Mouse (Mus musculus) liver, embryonic 15.5 days (tissue): ENCODE results near the gene Mrtfa. TPM values are rescaled to one million over a fixed set of nuclear protein-coding genes. Genes with fewer than 3 reads are reported as not detected.

Experiments
- ATAC-seq: fragments of 200-750 bp; cut with Nextera tagmentation; 2 replicates; pipeline ENCODE4 v1.8.0; 2017; ENCODE audit warnings: moderate number of reproducible peaks, mild to moderate bottlenecking, moderate library complexity; ENCODE audit not compliant: insufficient read depth
- H3K27ac ChIP-seq: fragments of 300-500 bp; sonication (generic); replicated peaks from 2 replicates; pipeline ENCODE4 v1.5.1; 2015; ENCODE audit warnings: mild to moderate bottlenecking, inconsistent platforms
- H3K27me3 ChIP-seq: fragments of 300-500 bp; sonication (generic); 2 replicates; pipeline ENCODE4 v1.6.1; 2015; ENCODE audit warnings: mild to moderate bottlenecking, inconsistent platforms
- H3K36me3 ChIP-seq: fragments of 300-500 bp; sonication (generic); replicated peaks from 2 replicates; pipeline ENCODE4 v1.6.1; 2015; ENCODE audit warnings: moderate library complexity, mild to moderate bottlenecking, inconsistent platforms
- H3K4me1 ChIP-seq: fragments of 300-500 bp; sonication (generic); replicated peaks from 2 replicates; pipeline ENCODE4 v1.6.1; 2015; ENCODE audit warnings: inconsistent platforms
- H3K4me2 ChIP-seq: fragments of 300-500 bp; sonication (generic); 2 replicates; pipeline ENCODE4 v1.6.1; 2015; ENCODE audit warnings: moderate library complexity, mild to moderate bottlenecking, inconsistent platforms
- H3K4me3 ChIP-seq: fragments of 300-500 bp; sonication (generic); replicated peaks from 2 replicates; pipeline ENCODE4 v1.5.1; 2015; ENCODE audit warnings: mild to moderate bottlenecking, inconsistent platforms
- H3K9ac ChIP-seq: fragments of 300-500 bp; sonication (generic); 2 replicates; pipeline ENCODE4 v1.6.1; 2015; ENCODE audit warnings: moderate library complexity, mild to moderate bottlenecking, inconsistent platforms
- H3K9me3 ChIP-seq: fragments of 300-500 bp; sonication (generic); replicated peaks from 2 replicates; pipeline ENCODE4 v1.6.1; 2016; ENCODE audit warnings: inconsistent platforms
- WGBS: fragments of 180-500 bp; shearing (Covaris S2); methylation state at CpG from one replicate; pipeline ENCODE4 v1.1.7; 2015; ENCODE audit warnings: mixed read lengths; ENCODE audit not compliant: insufficient replicate concordance; 5-methylcytosine and 5-hydroxymethylcytosine counted together
- polyA plus RNA-seq: library from polyadenylated mRNA; unstranded; fragments of >200 nt; fragmentation: Nextera tagmentation; extraction: Ambion mirVana; gene quantifications from 2 replicates; pipeline ENCODE4 v1.2.1, GENCODE M21; 2015

Gene Mrtfa
- polyA plus RNA-seq, 1 experiment from 2014 or later, result 5.9 TPM

- Histone ChIP-seq H3K4me1 (no peaks in the 10 kb centered on the region), H3K4me2 (no peak overlapping the region), H3K9me3 (no peaks in the 10 kb centered on the region), H3K9ac (no peak overlapping the region), H3K27me3 (no peaks in the 10 kb centered on the region), H3K4me3 (no peak overlapping the region), H3K27ac (no peak overlapping the region), H3K36me3 (no peaks in the 10 kb centered on the region)
- ATAC-seq, result no peak
- 78% methylated on average over 9 of the region's 9 CpGs for WGBS
These were observed 106.7 kb downstream of the Mrtfa start for GRCm38 (mm10) chr15:81083826-81084225.

DNA sequence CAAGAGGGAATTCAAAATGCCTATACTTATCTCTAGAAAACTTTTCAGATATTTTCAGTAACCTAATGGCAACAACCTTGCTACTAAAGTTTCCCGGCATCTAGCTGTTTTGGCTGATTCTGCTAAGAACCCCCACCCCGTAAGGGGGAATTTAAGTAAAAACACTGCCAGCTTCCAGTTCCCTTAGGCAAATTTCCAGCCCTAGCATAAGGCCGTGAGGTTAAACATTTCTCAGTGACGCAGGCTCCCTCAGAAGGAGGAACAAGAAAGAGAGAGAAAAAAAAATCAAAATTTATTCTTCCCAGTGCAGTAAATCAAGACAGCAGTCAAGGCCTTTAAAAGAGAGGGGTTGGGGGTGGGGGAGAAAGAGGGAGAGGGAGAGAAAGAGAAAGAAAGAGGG, 107.3 kb downstream of the Mrtfa start:
- WGBS, result 62% methylated on average over 4 of the region's 4 CpGs
- H3K27ac ChIP-seq, result no peak overlapping the region

GRCm38 (mm10) chr15:81081216-81081615, 109.3 kb downstream of the Mrtfa start:
- Histone ChIP-seq H3K27ac (no peak overlapping the region), H3K36me3 (no peaks in the 10 kb centered on the region), H3K27me3 (no peaks in the 10 kb centered on the region), H3K9me3 (no peaks in the 10 kb centered on the region), H3K4me2 (no peak overlapping the region), H3K9ac (no peak overlapping the region), H3K4me1 (no peaks in the 10 kb centered on the region), H3K4me3 (no peak overlapping the region)
- no peak for ATAC-seq
- WGBS, result 47% methylated on average over 4 of the region's 4 CpGs

More for the DNA sequence above, 107.3 kb downstream of the Mrtfa start:
- Histone ChIP-seq H3K4me3 (no peak overlapping the region), H3K9ac (no peak overlapping the region), H3K9me3 (no peaks in the 10 kb centered on the region), H3K36me3 (no peaks in the 10 kb centered on the region), H3K4me1 (no peaks in the 10 kb centered on the region), H3K4me2 (no peak overlapping the region), H3K27me3 (no peaks in the 10 kb centered on the region)
- ATAC-seq, result no peak

DNA sequence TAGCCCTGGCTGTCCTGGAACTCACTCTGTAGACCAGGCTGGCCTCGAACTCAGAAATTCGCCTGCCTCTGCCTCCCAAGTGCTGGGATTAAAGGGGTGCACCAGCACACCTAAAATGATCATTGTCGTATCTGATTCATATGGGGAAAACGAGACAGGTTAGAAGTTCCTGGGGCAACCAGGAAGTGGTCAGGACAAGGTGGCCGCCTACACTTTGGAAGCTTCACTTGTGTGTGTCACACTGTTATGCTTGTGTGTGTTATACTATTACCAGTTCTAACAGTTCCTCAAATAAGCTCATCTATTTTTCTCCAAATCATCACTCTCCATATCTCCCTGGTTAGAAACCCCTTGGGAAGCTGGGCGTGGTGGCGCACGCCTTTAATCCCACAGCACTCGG, 110.2 kb downstream of the Mrtfa start:
- no peak overlapping the region for H3K4me3 ChIP-seq
- H3K9ac ChIP-seq, result no peak overlapping the region
- no peak overlapping the region for H3K4me2 ChIP-seq
- ATAC-seq, result no peak
- H3K27me3 ChIP-seq, result no peaks in the 10 kb centered on the region
- 74% methylated on average over 9 of the region's 9 CpGs for WGBS
- no peaks in the 10 kb centered on the region for H3K4me1 ChIP-seq
- H3K36me3 ChIP-seq, result no peaks in the 10 kb centered on the region
- no peak overlapping the region for H3K27ac ChIP-seq
- H3K9me3 ChIP-seq, result no peaks in the 10 kb centered on the region

DNA sequence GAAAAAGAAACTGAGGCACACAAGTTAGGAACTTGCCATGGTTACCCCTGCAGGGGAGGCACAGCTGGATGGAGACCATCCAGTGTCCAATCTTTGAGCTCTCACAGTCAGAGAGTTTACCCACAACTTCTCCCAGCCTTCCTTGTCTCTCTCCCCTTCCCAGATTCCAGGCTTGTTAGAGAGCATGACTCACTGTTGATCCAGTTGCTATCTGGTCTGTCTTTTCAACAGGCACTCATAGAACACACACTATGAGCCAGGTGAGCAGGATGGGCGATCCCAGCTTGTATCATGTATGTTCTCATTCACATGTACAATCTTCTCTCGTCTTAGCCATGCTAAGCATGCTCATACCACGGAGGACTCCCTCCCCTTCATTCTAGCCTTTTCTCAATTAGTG, 111.3 kb downstream of the Mrtfa start:
- Histone ChIP-seq H3K4me1 (no peaks in the 10 kb centered on the region), H3K27me3 (no peaks in the 10 kb centered on the region), H3K9me3 (no peaks in the 10 kb centered on the region), H3K4me2 (no peak overlapping the region), H3K27ac (no peak overlapping the region), H3K9ac (no peak overlapping the region), H3K4me3 (no peak overlapping the region), H3K36me3 (no peaks in the 10 kb centered on the region)
- 70% methylated on average over 3 of the region's 3 CpGs for WGBS
- no peak for ATAC-seq

DNA sequence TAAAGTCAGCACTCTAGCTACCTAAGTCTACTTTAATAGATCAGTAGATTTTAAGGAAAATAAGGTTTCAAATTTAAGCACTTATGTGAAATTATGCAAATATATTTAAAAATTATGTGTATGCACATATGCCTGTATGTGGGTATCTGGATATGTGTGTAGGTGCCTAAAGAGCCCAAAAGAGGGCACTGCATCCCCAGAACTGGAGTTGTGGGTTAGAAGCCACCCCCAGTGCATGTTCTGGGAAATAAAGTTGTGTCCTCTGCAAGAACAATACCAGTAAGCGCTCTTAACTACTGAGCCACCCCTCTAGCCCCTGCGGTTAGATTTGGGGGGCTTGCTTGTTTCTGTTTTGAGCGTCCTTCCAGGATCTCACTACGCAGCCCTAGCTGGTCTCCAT, 113.0 kb downstream of the Mrtfa start:
- Histone ChIP-seq H3K36me3 (no peaks in the 10 kb centered on the region), H3K4me3 (no peak overlapping the region), H3K9me3 (no peaks in the 10 kb centered on the region), H3K4me1 (no peaks in the 10 kb centered on the region; the same call in 1 of the 2 replicates), H3K4me2 (no peak overlapping the region), H3K9ac (no peak overlapping the region), H3K27ac (no peak overlapping the region), H3K27me3 (no peaks in the 10 kb centered on the region)
- 76% methylated on average over 4 of the region's 4 CpGs for WGBS
- ATAC-seq, result no peak

DNA sequence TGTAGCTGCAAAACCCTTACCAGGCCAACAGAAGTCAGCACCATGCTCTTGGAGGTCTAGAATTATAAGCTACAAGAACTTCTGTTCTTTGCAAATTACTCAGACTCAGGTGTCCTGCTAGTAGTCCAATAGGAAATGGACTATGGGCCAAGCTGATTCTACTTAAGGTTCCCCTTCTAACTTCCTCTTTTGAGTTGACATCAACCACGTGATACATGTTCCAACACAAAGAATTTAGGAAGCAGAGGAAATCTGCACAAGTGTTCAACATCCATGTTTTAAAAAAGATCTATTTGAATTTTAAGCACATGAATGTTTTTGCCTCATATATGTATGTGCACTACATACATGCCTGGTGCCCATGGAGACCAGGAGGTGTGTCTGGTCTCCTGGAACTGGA, 116.0 kb downstream of the Mrtfa start:
- 9% methylated on average over 1 of the region's 1 CpGs for WGBS
- no peaks in the 10 kb centered on the region for H3K9me3 ChIP-seq
- no peaks in the 10 kb centered on the region; the same call in 1 of the 2 replicates for H3K4me1 ChIP-seq
- H3K27ac ChIP-seq, result no peak overlapping the region
- H3K4me3 ChIP-seq, result no peak overlapping the region
- ATAC-seq, result no peak
- no peaks in the 10 kb centered on the region for H3K27me3 ChIP-seq
- no peaks in the 10 kb centered on the region for H3K36me3 ChIP-seq
- H3K9ac ChIP-seq, result no peak overlapping the region
- no peak overlapping the region for H3K4me2 ChIP-seq

- Histone ChIP-seq H3K27ac (no peak overlapping the region), H3K9me3 (no peaks in the 10 kb centered on the region), H3K36me3 (no peaks in the 10 kb centered on the region), H3K4me3 (no peak overlapping the region), H3K4me1 (no peaks in the 10 kb centered on the region; the same call in 1 of the 2 replicates), H3K27me3 (no peaks in the 10 kb centered on the region), H3K4me2 (no peak overlapping the region), H3K9ac (no peak overlapping the region)
- WGBS, result 18% methylated on average over 2 of the region's 2 CpGs
- ATAC-seq, result no peak
These were observed 116.8 kb downstream of the Mrtfa start for GRCm38 (mm10) chr15:81073751-81074150.

GRCm38 (mm10) chr15:81072748-81073147, 117.8 kb downstream of the Mrtfa start:
- no peaks in the 10 kb centered on the region for H3K27me3 ChIP-seq
- 49% methylated on average over 2 of the region's 2 CpGs for WGBS
- no peak overlapping the region for H3K4me2 ChIP-seq
- H3K36me3 ChIP-seq, result no peaks in the 10 kb centered on the region
- H3K9ac ChIP-seq, result no peak overlapping the region
- H3K27ac ChIP-seq, result no peak overlapping the region
- H3K4me1 ChIP-seq, result no peaks in the 10 kb centered on the region; the same call in 1 of the 2 replicates
- H3K9me3 ChIP-seq, result no peaks in the 10 kb centered on the region
- ATAC-seq, result no peak
- H3K4me3 ChIP-seq, result no peak overlapping the region

DNA sequence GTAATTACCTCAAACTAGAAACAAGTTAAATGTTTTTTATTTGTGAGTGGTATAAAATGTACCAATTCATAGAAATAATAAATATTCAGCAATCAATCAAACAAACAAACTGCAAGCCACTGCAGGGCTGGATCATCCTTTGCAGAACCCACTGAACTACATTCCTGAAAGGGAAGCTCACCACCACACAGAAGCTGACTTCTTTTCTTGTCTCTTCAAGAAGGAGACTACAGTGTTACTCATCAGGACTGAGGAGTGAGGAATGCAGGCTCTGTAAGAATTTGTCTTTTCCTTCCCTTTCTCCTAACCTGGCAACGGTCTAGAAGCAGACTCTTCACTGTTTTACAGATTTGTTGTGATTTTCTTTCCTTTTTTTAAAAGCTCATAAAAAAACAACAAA, 120.1 kb downstream of the Mrtfa start:
- H3K4me2 ChIP-seq, result no peak overlapping the region
- no peaks in the 10 kb centered on the region for H3K9me3 ChIP-seq
- H3K4me3 ChIP-seq, result no peak overlapping the region
- H3K27me3 ChIP-seq, result no peaks in the 10 kb centered on the region
- 39% methylated on average over 1 of the region's 1 CpGs for WGBS
- H3K9ac ChIP-seq, result no peak overlapping the region
- ATAC-seq, result no peak
- no peaks in the 10 kb centered on the region; the same call in 1 of the 2 replicates for H3K4me1 ChIP-seq
- no peak overlapping the region for H3K27ac ChIP-seq
- H3K36me3 ChIP-seq, result no peaks in the 10 kb centered on the region

DNA sequence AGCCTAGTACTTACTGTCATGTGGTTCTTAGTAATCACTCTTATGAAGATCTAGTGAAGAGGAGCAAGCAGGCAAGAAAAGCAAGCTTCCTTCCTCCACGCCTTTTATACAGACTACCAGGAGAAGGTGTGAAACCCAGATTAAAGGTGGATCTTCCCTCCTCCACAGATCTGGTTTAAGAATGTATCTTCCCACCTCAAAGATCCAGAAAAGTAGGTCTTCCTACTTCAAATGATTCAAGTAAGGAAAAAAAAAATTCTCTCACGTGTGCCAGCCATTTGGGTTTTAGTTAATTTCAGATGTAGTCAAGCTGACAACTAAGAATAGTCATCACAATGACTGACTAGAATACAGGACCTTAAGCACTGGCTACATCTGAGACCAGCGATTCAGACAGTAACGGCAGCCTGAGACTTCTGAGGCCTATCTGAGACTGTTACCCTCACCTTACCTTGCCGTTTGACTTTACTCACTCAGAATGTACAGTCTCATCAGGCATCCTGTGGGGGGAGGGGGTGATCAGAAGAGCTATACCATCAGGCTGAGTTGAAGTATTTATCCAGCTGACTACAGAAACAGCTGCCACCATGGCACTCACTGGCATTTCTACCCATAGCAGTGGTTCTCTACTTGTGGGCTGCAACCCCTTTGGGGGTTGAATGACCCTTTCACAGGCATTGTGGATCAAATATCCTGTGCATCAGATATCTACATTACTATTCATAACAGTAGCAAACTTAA, 121.7 kb downstream of the Mrtfa start:
- Histone ChIP-seq H3K4me1 (no peaks in the 10 kb centered on the region; the same call in 1 of the 2 replicates), H3K27me3 (no peaks in the 10 kb centered on the region), H3K36me3 (no peaks in the 10 kb centered on the region), H3K9ac (no peak overlapping the region), H3K27ac (no peak overlapping the region), H3K4me3 (no peak overlapping the region), H3K4me2 (no peak overlapping the region), H3K9me3 (no peaks in the 10 kb centered on the region)
- WGBS, result 69% methylated on average over 5 of the region's 5 CpGs
- ATAC-seq, result no peak

DNA sequence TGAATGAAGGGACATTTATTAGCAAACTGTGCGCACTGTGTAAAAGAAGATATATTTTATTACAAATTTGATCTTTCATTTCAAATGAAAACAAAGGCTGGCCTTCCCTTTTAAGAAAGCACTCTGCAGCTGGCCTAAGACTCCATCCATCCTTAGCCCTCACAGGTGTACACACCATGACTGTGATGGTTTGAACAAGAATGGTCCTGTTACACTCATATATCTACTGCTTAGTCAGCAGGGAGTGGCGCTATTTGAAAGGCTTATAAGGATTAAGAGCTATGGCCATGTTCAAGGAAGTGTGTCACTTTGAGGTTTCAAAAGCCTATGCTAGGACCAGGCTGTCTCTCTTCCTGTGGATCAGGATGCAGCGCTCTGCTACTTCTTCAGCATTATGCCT, 122.8 kb downstream of the Mrtfa start:
- H3K27me3 ChIP-seq, result no peaks in the 10 kb centered on the region
- no peaks in the 10 kb centered on the region for H3K36me3 ChIP-seq
- no peak overlapping the region for H3K9ac ChIP-seq
- no peak overlapping the region for H3K27ac ChIP-seq
- peaks cover 1% of the 10 kb centered on the region; the same call in 1 of the 2 replicates for H3K4me1 ChIP-seq
- WGBS, result 76% methylated on average over 3 of the region's 3 CpGs
- no peak overlapping the region for H3K4me2 ChIP-seq
- no peaks in the 10 kb centered on the region for H3K9me3 ChIP-seq
- H3K4me3 ChIP-seq, result no peak overlapping the region
- ATAC-seq, result no peak
